Mouse (Mus musculus) hindbrain, embryonic 12.5 days (tissue): ENCODE measurements around the gene Vmn2r47. TPM values are rescaled to one million over a fixed set of nuclear protein-coding genes. Genes with fewer than 3 reads are reported as not detected.
"Not testable (repeated sequence)": the region's sequence is repeated elsewhere in the genome, so short reads cannot be mapped to it uniquely, and the experiment has no call there.

Experiments
- ATAC-seq: fragments of 200-750 bp; cut with Nextera tagmentation; 2 replicates; pipeline ENCODE4 v1.8.0; 2017; ENCODE audit warnings: moderate TSS enrichment; ENCODE audit not compliant: low FRiP score
- H3K27ac ChIP-seq: fragments of 300-500 bp; sonication (generic); 2 replicates; pipeline ENCODE4 v1.5.1; 2016; ENCODE audit warnings: mild to moderate bottlenecking
- H3K27me3 ChIP-seq: fragments of 300-500 bp; sonication (generic); 2 replicates; pipeline ENCODE4 v1.6.1; 2016; ENCODE audit warnings: mild to moderate bottlenecking
- H3K36me3 ChIP-seq: fragments of 300-500 bp; sonication (generic); 2 replicates; pipeline ENCODE4 v1.6.1; 2016; ENCODE audit warnings: mild to moderate bottlenecking
- H3K4me1 ChIP-seq: fragments of 300-500 bp; sonication (generic); 2 replicates; pipeline ENCODE4 v1.6.1; 2016
- H3K4me2 ChIP-seq: fragments of 300-500 bp; sonication (generic); replicated peaks from 2 replicates; pipeline ENCODE4 v1.6.1; 2016; ENCODE audit warnings: mild to moderate bottlenecking
- H3K4me3 ChIP-seq: fragments of 300-500 bp; sonication (generic); 2 replicates; pipeline ENCODE4 v1.5.1; 2016; ENCODE audit warnings: mild to moderate bottlenecking
- H3K9ac ChIP-seq: fragments of 300-500 bp; sonication (generic); 2 replicates; pipeline ENCODE4 v1.6.1; 2016; ENCODE audit warnings: mild to moderate bottlenecking, moderate library complexity
- H3K9me3 ChIP-seq: fragments of 300-500 bp; sonication (generic); replicated peaks from 2 replicates; pipeline ENCODE4 v1.6.1; 2016; ENCODE audit warnings: mild to moderate bottlenecking
- WGBS: fragments of 180-500 bp; shearing (Covaris S2); methylation state at CpG from one replicate; pipeline ENCODE4 v1.1.7; 2016; 5-methylcytosine and 5-hydroxymethylcytosine counted together
- polyA plus RNA-seq: library from polyadenylated mRNA; unstranded; fragments of >200 nt; fragmentation: Nextera tagmentation; extraction: Ambion mirVana; gene quantifications from 2 replicates; pipeline ENCODE4 v1.2.1, GENCODE M21; 2016

Gene Vmn2r47
- polyA plus RNA-seq: not detected in 2 replicates

DNA sequence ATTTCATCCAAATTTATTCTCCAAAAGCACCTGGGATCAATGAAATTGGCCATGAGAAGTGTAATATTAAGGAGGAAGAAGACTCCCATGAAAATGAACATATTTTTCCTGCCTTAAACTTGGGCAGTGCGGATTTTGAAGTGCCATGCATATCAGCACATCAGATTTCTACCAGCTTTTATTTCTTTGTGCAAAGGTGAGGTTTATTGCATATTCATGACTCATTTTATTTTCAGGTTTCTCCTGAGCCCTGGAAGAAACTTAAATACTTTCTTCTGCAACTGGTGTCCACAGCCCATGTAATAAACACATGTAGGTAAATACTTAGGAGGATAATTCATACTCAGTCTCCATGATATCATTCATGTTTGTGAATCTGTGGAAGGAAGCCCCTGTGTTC lies at the start of gene Vmn2r47:
TSS of gene Vmn2r47 (minus strand) at position 101 of the 400 bp plus-strand sequence.
- H3K9ac ChIP-seq, H3K4me2 ChIP-seq, ATAC-seq, H3K27ac ChIP-seq, H3K27me3 ChIP-seq, H3K9me3 ChIP-seq, H3K4me1 ChIP-seq, H3K4me3 ChIP-seq, H3K36me3 ChIP-seq: not testable (repeated sequence)
- no CpG with 5 or more reads among the region's 1 CpGs for WGBS

DNA sequence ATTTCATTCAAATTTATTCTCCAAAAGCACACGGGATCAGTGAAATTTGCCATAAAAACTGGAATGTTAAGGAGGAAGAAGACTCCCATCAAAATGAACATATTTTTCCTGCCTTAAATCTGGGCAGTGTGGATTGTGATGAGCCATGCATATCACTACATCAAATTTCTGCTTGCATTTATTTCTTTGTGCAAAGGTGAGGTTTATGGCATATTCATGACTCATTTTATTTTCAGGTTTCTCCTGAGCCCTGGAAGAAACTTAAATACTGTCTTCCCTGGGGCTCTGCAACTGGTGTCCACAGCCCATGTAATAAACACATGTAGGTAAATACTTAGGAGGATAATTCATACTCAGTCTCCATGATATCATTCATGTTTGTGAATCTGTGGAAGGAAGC lies 70.7 kb downstream of the Vmn2r47 start, which contains the start of gene Vmn2r46:
TSS of gene Vmn2r46 (minus strand) at position 101 of the 400 bp plus-strand sequence.
- not testable (repeated sequence) for H3K27me3 ChIP-seq, H3K36me3 ChIP-seq, H3K9ac ChIP-seq, H3K27ac ChIP-seq, ATAC-seq, H3K9me3 ChIP-seq, H3K4me3 ChIP-seq, H3K4me1 ChIP-seq, H3K4me2 ChIP-seq
- WGBS: no CpG with 5 or more reads among the region's 1 CpGs

Other genes starting within 250 kb of the Vmn2r47 start
- not detected in 2 replicates for gene Vmn2r46, start 70.8 kb downstream of the Vmn2r47 start, polyA plus RNA-seq
- not detected in 2 replicates for gene Vmn2r48, start 112.3 kb upstream of the Vmn2r47 start, polyA plus RNA-seq
- gene Vmn2r49, start 150.9 kb upstream of the Vmn2r47 start, polyA plus RNA-seq: not detected in 2 replicates
- gene Vmn2r50, start 212.0 kb upstream of the Vmn2r47 start, polyA plus RNA-seq: not detected in 2 replicates